Mouse (Mus musculus): ENCODE measurements around the gene Ptger3. TPM values are rescaled to one million over a fixed set of nuclear protein-coding genes. Genes with fewer than 3 reads are reported as not detected.

Ptger3 gene
- polyA plus RNA-seq, 1 experiment from 2014 or later = 10.0 TPM

- Histone ChIP-seq H3K27me3 (ENCODE audit: control insufficient read depth, insufficient read depth, low read length) (no peaks in the 10 kb centered on the region), H3K9me3 (ENCODE audit: control insufficient read depth, low read depth, low read length) (no peaks in the 10 kb centered on the region), H3K36me3 (ENCODE audit: control insufficient read depth, insufficient read depth, low read length) (no peaks in the 10 kb centered on the region), H3K27ac (ENCODE audit: low read length) (no peak overlapping the region), H3K9ac (replicated peaks; ENCODE audit: low read depth, low read length) (no peak overlapping the region), H3K4me3 (ENCODE audit: low read depth, low read length) (no peak overlapping the region), H3K4me2 (replicated peaks; ENCODE audit: low read depth, low read length) (no peak overlapping the region), H3K4me1 (ENCODE audit: control insufficient read depth, insufficient read depth, low read length) (no peaks in the 10 kb centered on the region)
- no peak for ATAC-seq (ENCODE audit: insufficient number of reproducible peaks, insufficient read depth, low FRiP score, low read depth)
Observed at GRCm38 (mm10) chr3:157616949-157617348, 50.3 kb downstream of the Ptger3 start.

DNA sequence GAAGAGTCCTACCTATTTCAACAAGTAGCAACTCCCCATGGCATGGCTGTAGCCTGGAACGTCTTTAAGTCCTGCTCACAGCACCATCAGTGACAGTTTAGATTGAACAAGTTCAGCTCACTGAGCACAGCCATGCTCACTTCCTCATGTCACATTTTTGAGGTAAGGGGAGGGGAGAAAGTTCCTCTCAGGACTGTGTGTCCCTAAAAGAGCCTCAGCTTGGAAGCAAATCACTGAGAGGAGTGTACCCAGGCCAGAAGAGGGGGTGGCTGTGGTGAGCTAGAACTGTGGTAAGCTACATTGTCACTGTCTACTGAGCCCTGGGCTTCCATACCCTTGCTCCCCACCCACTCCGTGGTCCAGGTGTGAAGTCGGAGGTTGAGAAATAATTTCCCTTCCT, 60.7 kb downstream of the Ptger3 start:
- H3K9ac ChIP-seq (replicated peaks; ENCODE audit: low read depth, low read length) = no peak overlapping the region
- no peaks in the 10 kb centered on the region for H3K9me3 ChIP-seq (ENCODE audit: control insufficient read depth, low read depth, low read length)
- H3K4me3 ChIP-seq (ENCODE audit: low read depth, low read length) = no peak overlapping the region
- ATAC-seq (ENCODE audit: insufficient number of reproducible peaks, insufficient read depth, low FRiP score, low read depth) = no peak
- H3K4me1 ChIP-seq (ENCODE audit: control insufficient read depth, insufficient read depth, low read length) = no peaks in the 10 kb centered on the region
- WGBS = 73% methylated on average over 3 of the region's 3 CpGs
- no peak overlapping the region for H3K27ac ChIP-seq (ENCODE audit: low read length)
- H3K4me2 ChIP-seq (replicated peaks; ENCODE audit: low read depth, low read length) = no peak overlapping the region
- no peaks in the 10 kb centered on the region for H3K36me3 ChIP-seq (ENCODE audit: control insufficient read depth, insufficient read depth, low read length)
- H3K27me3 ChIP-seq (ENCODE audit: control insufficient read depth, insufficient read depth, low read length) = no peaks in the 10 kb centered on the region

DNA sequence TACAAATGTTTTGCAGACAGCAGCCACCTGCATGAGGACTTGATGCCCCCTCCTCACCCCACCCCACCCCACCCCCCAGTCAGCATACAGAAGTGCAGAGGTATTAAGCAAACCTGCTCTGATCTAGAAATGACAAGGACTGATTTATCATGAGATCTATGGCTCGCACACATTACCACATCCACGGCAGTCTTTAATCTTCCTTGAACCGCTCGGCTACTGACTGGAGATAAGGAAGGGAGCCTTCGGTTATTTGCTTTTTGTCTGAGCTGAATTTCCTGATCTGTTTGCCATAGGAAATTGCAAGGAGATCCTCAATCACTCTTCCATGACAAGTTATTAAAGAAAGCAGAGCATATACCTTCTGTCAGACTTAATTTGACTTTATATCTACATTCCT, 64.0 kb downstream of the Ptger3 start:
- no peak overlapping the region for H3K4me2 ChIP-seq (replicated peaks; ENCODE audit: low read depth, low read length)
- H3K27ac ChIP-seq (ENCODE audit: low read length) = no peak overlapping the region
- H3K27me3 ChIP-seq (ENCODE audit: control insufficient read depth, insufficient read depth, low read length) = no peaks in the 10 kb centered on the region
- H3K36me3 ChIP-seq (ENCODE audit: control insufficient read depth, insufficient read depth, low read length) = no peaks in the 10 kb centered on the region
- H3K9ac ChIP-seq (replicated peaks; ENCODE audit: low read depth, low read length) = no peak overlapping the region
- no peaks in the 10 kb centered on the region for H3K9me3 ChIP-seq (ENCODE audit: control insufficient read depth, low read depth, low read length)
- no peak for ATAC-seq (ENCODE audit: insufficient number of reproducible peaks, insufficient read depth, low FRiP score, low read depth)
- no peak overlapping the region for H3K4me3 ChIP-seq (ENCODE audit: low read depth, low read length)
- WGBS = 25% methylated on average over 5 of the region's 5 CpGs
- no peaks in the 10 kb centered on the region for H3K4me1 ChIP-seq (ENCODE audit: control insufficient read depth, insufficient read depth, low read length)

DNA sequence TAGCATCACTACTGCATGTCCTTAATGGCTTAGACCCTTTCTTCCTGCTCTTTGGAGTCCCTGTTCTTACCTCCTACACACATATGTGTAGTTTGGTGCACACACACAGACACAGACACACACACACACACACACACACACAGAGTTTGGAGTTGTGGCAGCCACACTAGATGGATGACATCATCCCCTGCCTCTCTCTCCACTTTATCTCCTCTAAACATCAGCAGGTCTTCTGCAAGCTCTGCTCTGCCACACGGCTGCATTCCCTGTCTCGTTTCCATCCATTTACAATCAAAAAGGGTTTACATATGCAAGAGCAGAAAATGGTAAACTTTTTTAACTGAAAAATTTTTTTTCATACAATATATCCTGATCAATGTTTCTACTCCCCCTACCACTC, 64.7 kb downstream of the Ptger3 start:
- Histone ChIP-seq H3K27me3 (ENCODE audit: control insufficient read depth, insufficient read depth, low read length) (no peaks in the 10 kb centered on the region), H3K27ac (ENCODE audit: low read length) (no peak overlapping the region)
- WGBS = 32% methylated on average over 2 of the region's 2 CpGs

GRCm38 (mm10) chr3:157634431-157634830, 67.7 kb downstream of the Ptger3 start:
- Histone ChIP-seq H3K27me3 (ENCODE audit: control insufficient read depth, insufficient read depth, low read length) (no peaks in the 10 kb centered on the region), H3K4me1 (ENCODE audit: control insufficient read depth, insufficient read depth, low read length) (no peaks in the 10 kb centered on the region)
- WGBS = 64% methylated on average over 3 of the region's 3 CpGs

More for the DNA sequence above, 64.7 kb downstream of the Ptger3 start:
- Histone ChIP-seq H3K4me1 (ENCODE audit: control insufficient read depth, insufficient read depth, low read length) (no peaks in the 10 kb centered on the region), H3K9ac (replicated peaks; ENCODE audit: low read depth, low read length) (no peak overlapping the region), H3K4me3 (ENCODE audit: low read depth, low read length) (no peak overlapping the region), H3K4me2 (replicated peaks; ENCODE audit: low read depth, low read length) (no peak overlapping the region), H3K9me3 (ENCODE audit: control insufficient read depth, low read depth, low read length) (no peaks in the 10 kb centered on the region), H3K36me3 (ENCODE audit: control insufficient read depth, insufficient read depth, low read length) (no peaks in the 10 kb centered on the region)
- ATAC-seq (ENCODE audit: insufficient number of reproducible peaks, insufficient read depth, low FRiP score, low read depth) = no peak

GRCm38 (mm10) chr3:157635713-157636112, 69.0 kb downstream of the Ptger3 start:
- Histone ChIP-seq H3K4me2 (replicated peaks; ENCODE audit: low read depth, low read length) (no peak overlapping the region), H3K27ac (ENCODE audit: low read length) (no peak overlapping the region), H3K9me3 (ENCODE audit: control insufficient read depth, low read depth, low read length) (no peaks in the 10 kb centered on the region), H3K4me1 (ENCODE audit: control insufficient read depth, insufficient read depth, low read length) (no peaks in the 10 kb centered on the region), H3K36me3 (ENCODE audit: control insufficient read depth, insufficient read depth, low read length) (no peaks in the 10 kb centered on the region), H3K27me3 (ENCODE audit: control insufficient read depth, insufficient read depth, low read length) (no peaks in the 10 kb centered on the region), H3K4me3 (ENCODE audit: low read depth, low read length) (no peak overlapping the region), H3K9ac (replicated peaks; ENCODE audit: low read depth, low read length) (no peak overlapping the region)
- 82% methylated on average over 4 of the region's 4 CpGs for WGBS
- no peak for ATAC-seq (ENCODE audit: insufficient number of reproducible peaks, insufficient read depth, low FRiP score, low read depth)

More at GRCm38 (mm10) chr3:157634431-157634830, 67.7 kb downstream of the Ptger3 start:
- ATAC-seq (ENCODE audit: insufficient number of reproducible peaks, insufficient read depth, low FRiP score, low read depth) = no peak
- Histone ChIP-seq H3K27ac (ENCODE audit: low read length) (no peak overlapping the region), H3K4me2 (replicated peaks; ENCODE audit: low read depth, low read length) (no peak overlapping the region), H3K9me3 (ENCODE audit: control insufficient read depth, low read depth, low read length) (no peaks in the 10 kb centered on the region), H3K36me3 (ENCODE audit: control insufficient read depth, insufficient read depth, low read length) (no peaks in the 10 kb centered on the region), H3K4me3 (ENCODE audit: low read depth, low read length) (no peak overlapping the region), H3K9ac (replicated peaks; ENCODE audit: low read depth, low read length) (no peak overlapping the region)

DNA sequence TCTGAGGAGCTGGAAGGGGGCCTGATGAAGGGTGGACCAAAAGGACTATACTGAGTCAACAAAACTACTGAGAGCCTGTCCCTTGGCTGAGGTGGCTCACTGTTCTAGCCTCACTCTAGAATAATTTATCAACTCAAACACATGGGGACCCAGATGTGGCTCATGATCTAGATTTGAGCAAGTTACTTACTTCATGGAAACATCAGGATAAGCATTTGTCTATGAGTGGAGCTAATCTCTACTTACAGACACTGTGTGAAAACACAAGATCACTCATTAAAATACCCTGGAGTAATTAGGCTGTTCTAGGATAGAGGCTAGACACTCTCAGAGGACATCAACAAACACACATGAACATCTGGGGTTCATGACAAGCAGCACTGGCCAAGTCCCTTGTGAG, 70.2 kb downstream of the Ptger3 start:
- H3K27ac ChIP-seq (ENCODE audit: low read length) = no peak overlapping the region
- no peaks in the 10 kb centered on the region for H3K9me3 ChIP-seq (ENCODE audit: control insufficient read depth, low read depth, low read length)
- no peaks in the 10 kb centered on the region for H3K36me3 ChIP-seq (ENCODE audit: control insufficient read depth, insufficient read depth, low read length)
- H3K4me2 ChIP-seq (replicated peaks; ENCODE audit: low read depth, low read length) = no peak overlapping the region
- no peak overlapping the region for H3K4me3 ChIP-seq (ENCODE audit: low read depth, low read length)
- no peak for ATAC-seq (ENCODE audit: insufficient number of reproducible peaks, insufficient read depth, low FRiP score, low read depth)
- no peaks in the 10 kb centered on the region for H3K27me3 ChIP-seq (ENCODE audit: control insufficient read depth, insufficient read depth, low read length)
- H3K9ac ChIP-seq (replicated peaks; ENCODE audit: low read depth, low read length) = no peak overlapping the region
- H3K4me1 ChIP-seq (ENCODE audit: control insufficient read depth, insufficient read depth, low read length) = no peaks in the 10 kb centered on the region

DNA sequence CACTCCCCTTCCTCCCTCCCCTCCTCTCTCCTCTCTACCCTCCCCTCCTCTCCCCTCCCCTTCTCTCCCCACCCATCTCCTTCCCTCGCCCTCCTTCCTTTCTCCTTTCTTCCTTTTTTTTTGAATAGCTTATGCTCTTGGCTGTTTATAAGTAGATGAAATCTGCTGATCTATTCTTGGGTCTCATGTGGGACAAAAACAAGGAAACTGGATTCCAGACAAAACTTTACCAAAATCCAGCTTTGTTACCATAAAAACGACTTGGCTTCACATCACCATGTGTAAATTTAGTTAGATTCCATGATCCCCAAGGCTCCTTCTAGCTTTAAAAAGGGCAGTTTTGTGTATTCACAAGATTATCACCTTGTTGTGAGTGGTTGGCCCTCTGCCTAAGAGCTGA, 70.6 kb downstream of the Ptger3 start:
- Histone ChIP-seq H3K4me3 (ENCODE audit: low read depth, low read length) (no peak overlapping the region), H3K4me1 (ENCODE audit: control insufficient read depth, insufficient read depth, low read length) (no peaks in the 10 kb centered on the region), H3K27ac (ENCODE audit: low read length) (no peak overlapping the region), H3K9me3 (ENCODE audit: control insufficient read depth, low read depth, low read length) (no peaks in the 10 kb centered on the region), H3K4me2 (replicated peaks; ENCODE audit: low read depth, low read length) (no peak overlapping the region), H3K36me3 (ENCODE audit: control insufficient read depth, insufficient read depth, low read length) (no peaks in the 10 kb centered on the region), H3K27me3 (ENCODE audit: control insufficient read depth, insufficient read depth, low read length) (no peaks in the 10 kb centered on the region), H3K9ac (replicated peaks; ENCODE audit: low read depth, low read length) (no peak overlapping the region)
- no peak for ATAC-seq (ENCODE audit: insufficient number of reproducible peaks, insufficient read depth, low FRiP score, low read depth)
- WGBS = 53% methylated on average over 2 of the region's 2 CpGs

GRCm38 (mm10) chr3:157641634-157642033, 74.9 kb downstream of the Ptger3 start:
- Histone ChIP-seq H3K4me1 (ENCODE audit: control insufficient read depth, insufficient read depth, low read length) (no peaks in the 10 kb centered on the region), H3K4me3 (ENCODE audit: low read depth, low read length) (no peak overlapping the region), H3K4me2 (replicated peaks; ENCODE audit: low read depth, low read length) (no peak overlapping the region), H3K9me3 (ENCODE audit: control insufficient read depth, low read depth, low read length) (no peaks in the 10 kb centered on the region), H3K36me3 (ENCODE audit: control insufficient read depth, insufficient read depth, low read length) (no peaks in the 10 kb centered on the region), H3K9ac (replicated peaks; ENCODE audit: low read depth, low read length) (no peak overlapping the region), H3K27ac (ENCODE audit: low read length) (no peak overlapping the region), H3K27me3 (ENCODE audit: control insufficient read depth, insufficient read depth, low read length) (no peaks in the 10 kb centered on the region)
- 76% methylated on average over 4 of the region's 4 CpGs for WGBS
- ATAC-seq (ENCODE audit: insufficient number of reproducible peaks, insufficient read depth, low FRiP score, low read depth) = no peak
